Mouse (Mus musculus) left cerebral cortex, postnatal 25 days (tissue): ENCODE measurements around the gene Cnpy1. TPM values are rescaled to one million over a fixed set of nuclear protein-coding genes. Genes with fewer than 3 reads are reported as not detected.

Experiments
- total RNA-seq, 2 experiments: library from RNA; stranded (reverse); gene quantifications; 2 replicates each; pipeline ENCODE4 v1.2.3; 2021

The Cnpy1 gene
- total RNA-seq, 2 experiments from 2014 or later: not detected

Other genes with a start within 250 kb of the Cnpy1 start
- 10 to 100 TPM; 68.1 to 74.9 TPM for gene Insig1, start 174.4 kb downstream of the Cnpy1 start, total RNA-seq
- under 1 TPM; 0.14 to 0.25 TPM for gene En2, start 80.1 kb downstream of the Cnpy1 start, total RNA-seq
- gene Rbm33, start 71.3 kb upstream of the Cnpy1 start, total RNA-seq: 10 to 100 TPM; 63.8 to 70.7 TPM
- 1 to 10 TPM; 3.1 to 3.5 TPM for gene Shh, start 221.4 kb upstream of the Cnpy1 start, total RNA-seq